Mouse (Mus musculus): ENCODE measurements around the gene Uspl1.

Uspl1 gene

GRCm38 (mm10) chr5:149168051-149168450 is 16.1 kb upstream of the Uspl1 start:
- no peak for DNase-seq (ENCODE audit: low read depth in 1 of 2, low spot score in 2 of 2)

GRCm38 (mm10) chr5:149168816-149169215 is 15.3 kb upstream of the Uspl1 start:
- DNase-seq (ENCODE audit: low read depth in 1 of 2, low spot score in 2 of 2), result no peak

- DNase-seq (ENCODE audit: low read depth in 1 of 2, low spot score in 2 of 2), result no peak
Measured at GRCm38 (mm10) chr5:149170841-149171588, 13.1 kb upstream of the Uspl1 start.

DNA sequence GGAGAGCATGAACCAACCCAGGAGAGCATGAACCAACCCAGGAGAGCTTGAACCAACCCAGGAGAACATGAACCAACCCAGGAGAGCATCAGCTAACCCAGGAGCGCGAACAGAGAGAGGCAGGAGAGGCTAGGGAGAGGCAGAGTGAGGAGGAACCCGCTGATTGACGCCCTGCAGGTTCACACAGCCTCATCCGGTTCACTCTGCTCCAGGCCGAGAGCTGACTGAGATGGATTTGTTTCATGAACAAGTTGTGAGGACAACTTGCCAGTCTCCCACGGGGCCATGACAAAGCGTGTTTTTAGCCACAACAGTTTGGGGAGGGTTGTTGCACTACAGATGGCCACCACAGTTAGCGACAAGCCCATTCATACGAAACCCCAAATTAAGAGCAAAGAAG is 11.9 kb upstream of the Uspl1 start:
- no peak for DNase-seq (ENCODE audit: low read depth in 1 of 2, low spot score in 2 of 2)

DNA sequence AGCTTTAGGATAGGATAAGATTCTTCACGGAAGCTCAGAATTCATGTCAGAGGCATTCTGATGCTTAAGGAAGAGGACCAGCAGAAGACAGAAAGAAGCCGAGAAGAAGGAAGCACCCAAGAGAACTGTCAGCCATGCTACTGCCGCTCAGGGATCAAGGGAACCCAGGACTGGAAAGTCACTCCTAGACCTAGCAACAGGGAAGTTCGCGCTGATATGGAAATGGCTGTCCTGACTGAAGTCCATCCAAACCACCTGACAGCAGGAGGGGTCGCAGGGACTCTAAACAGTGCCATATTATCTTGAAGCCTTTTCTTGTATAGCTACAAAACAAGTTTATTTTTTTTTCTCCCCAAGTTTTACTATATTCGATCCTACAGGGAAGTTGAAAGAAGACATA is 9.6 kb upstream of the Uspl1 start:
- no peak for DNase-seq (ENCODE audit: low read depth in 1 of 2, low spot score in 2 of 2)

DNA sequence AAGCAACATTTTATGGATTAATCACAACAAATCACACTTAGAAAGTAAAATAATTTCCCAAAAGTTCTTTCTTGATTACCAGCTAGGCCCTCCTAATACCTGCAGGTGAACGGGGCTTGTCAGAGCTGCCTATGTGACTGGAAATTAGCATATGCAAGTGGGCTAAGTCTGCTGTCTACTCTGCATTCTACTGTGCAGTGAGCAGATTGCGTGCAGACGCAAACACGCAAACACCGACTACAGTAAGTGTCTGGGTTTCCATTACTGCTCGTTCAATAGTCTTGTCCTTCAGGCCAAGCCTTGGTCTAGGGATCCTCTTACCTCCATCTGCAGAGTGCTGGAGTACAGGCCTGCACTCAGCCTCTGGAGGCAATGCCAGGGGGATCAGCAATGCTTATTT is 8.4 kb upstream of the Uspl1 start:
- no peak for DNase-seq (ENCODE audit: low read depth in 1 of 2, low spot score in 2 of 2)

DNA sequence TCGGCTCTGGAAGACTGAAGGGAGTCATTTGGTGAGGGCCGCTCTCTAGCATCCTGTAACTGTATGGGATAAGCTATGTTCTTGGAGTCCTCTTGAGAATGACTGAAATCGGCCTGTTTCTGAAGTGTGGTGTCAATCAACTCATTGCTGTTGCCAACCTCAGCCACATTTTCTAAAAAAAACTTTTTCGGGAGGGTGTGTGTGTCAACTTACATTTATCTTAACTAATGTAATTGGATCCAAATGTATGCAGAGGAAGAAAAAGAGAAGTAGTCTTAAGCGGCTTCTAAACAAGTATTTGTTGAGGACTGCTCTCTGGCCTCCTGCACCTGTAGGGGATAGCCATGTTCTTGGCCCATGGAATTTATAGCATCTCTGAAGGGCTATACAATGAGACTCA is 6.1 kb upstream of the Uspl1 start:
- no peak for DNase-seq (ENCODE audit: low read depth in 1 of 2, low spot score in 2 of 2)

GRCm38 (mm10) chr5:149179826-149180225 is 4.3 kb upstream of the Uspl1 start:
- no peak for DNase-seq (ENCODE audit: low read depth in 1 of 2, low spot score in 2 of 2)

DNA sequence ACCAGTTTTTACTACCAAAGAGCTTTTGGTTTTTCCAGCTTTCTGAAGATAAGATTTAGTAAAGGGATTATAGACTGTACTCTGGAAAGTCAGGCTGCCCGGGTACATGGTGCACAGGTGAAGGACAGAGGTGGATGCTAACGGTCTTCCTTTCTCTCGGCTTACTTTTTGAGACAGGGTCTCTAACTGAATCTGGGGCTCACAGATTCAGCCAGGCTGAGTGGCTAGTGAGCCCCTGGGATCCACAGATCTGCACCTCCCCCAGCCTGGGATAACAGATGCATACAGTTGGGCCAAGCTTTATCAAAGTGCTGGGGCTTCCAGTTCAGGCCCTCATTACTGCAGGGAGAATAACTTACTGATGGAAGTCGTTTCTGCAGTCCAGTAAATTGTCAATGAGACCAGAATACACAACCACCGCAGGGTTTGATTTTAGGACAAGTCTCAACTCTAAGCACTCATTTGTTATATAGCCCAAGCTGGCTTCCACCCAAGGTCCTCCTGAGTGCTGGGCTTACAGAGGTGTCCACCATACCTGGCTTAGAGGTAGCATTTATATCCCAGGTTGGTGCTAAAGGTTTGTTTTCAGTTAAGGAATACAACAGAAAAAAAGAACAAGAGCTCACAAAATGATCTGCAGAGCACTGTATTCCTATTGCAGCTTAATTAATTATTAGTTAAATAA is 1.8 kb upstream of the Uspl1 start:
- no peak for DNase-seq (ENCODE audit: low read depth in 1 of 2, low spot score in 2 of 2)

DNA sequence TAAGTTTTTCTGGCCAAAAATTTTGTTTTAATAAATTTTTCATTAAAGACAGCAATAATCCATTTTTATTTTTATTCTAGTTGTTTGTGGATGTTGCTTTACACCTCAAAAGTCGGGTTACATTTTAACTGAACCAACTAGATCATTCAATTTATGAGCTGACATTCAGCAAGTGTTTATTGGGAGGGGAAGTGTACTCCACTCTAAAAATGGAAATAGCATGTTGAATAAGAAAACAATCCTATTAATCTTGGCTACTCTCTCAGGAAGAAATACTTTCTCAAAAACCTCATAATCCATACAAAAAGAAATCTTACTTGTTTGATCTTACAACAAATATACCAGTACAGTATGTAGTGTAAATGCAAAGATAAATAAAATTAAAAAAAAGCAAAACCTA is 1.0 kb upstream of the Uspl1 start:
- no peak for DNase-seq (ENCODE audit: low read depth in 1 of 2, low spot score in 2 of 2)

DNA sequence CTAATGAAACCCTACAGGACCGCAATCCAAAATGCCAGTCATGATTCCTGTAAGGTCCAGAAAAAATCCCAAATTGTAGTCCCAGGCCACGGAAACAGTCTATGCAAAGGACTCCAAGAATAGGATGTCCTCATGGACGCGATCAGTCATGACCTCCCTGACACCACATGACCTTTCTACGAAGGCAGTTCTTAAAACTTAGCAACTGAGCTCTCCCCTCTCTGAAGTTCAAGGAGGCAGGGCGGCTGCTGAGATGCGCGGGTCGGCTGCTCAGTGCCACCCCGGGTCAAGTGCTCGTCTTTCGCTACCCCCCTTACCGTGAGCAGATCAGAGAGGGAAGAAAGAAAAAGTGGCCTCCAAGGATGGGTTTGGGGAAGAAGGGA is 438 bp upstream of the Uspl1 start:
- DNase-seq (ENCODE audit: low read depth in 1 of 2, low spot score in 2 of 2), result no peak

- DNase-seq (ENCODE audit: low read depth in 1 of 2, low spot score in 2 of 2), result peak; percentile 1 to 40
Measured at GRCm38 (mm10) chr5:149184844-149185186, 665 bp downstream of the Uspl1 start.

GRCm38 (mm10) chr5:149185806-149186205 is 1.7 kb downstream of the Uspl1 start:
- no peak for DNase-seq (ENCODE audit: low read depth in 1 of 2, low spot score in 2 of 2)

DNA sequence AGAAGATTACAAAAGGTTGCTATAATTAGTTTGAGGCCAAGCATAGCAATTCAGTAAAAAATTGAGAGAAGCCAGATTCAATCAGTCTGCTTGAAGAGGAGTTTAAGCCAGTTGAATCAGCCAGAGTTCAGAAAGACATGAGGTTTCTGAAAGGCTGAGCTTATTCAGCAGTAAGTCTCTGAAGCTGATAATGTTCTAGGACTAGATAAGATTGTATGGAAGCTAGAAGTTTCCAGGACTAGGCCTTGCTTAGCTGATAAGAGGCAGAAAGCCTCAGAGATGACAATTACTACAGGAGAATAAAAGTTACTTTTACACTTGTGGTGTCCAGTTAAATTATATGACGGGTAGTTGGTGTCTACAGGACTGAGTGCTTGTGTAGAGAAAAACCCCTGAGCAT is 6.0 kb downstream of the Uspl1 start:
- no peak for DNase-seq (ENCODE audit: low read depth in 1 of 2, low spot score in 2 of 2)

DNA sequence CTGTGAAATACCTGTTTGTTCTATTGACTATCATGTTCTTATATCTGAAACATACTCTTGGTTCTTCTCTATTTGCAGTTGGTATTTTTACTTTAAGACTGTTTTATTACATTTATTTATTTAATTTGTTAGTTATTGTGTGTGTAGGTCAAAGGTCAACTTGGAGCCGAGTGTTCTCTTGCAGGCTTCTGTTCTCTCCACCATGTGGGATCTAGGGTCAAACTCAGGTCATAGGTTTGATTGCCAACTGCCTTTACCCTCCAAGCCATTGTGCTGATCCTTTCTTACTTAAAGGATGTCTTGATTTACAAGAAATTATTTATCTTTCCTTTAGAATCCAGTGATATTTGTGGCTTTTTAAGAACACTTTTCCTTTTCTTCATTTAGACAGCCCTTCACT is 12.5 kb downstream of the Uspl1 start:
- no peak for DNase-seq (ENCODE audit: low read depth in 1 of 2, low spot score in 2 of 2)

- DNase-seq (ENCODE audit: low read depth in 1 of 2, low spot score in 2 of 2), result no peak
Measured at GRCm38 (mm10) chr5:149198782-149199181, 14.6 kb downstream of the Uspl1 start.

DNA sequence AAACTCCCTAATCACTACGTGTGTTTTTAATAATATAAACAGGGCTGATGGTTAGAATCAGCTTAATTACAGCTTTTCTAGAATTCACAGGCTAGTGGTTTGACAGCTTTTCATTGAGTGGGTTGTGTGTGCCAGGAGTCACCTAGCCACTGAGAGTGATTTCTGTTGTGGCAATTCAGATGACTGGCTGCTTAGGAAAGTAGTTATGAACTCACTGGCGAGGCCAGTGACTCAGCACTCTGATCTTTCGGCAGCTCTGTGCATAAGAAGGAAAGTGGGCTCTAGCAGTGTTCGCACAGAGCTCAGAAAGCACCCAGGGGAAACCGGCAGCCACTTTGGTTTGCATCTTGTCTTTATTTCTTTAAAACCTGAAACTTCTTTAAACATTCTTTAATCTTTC is 18.8 kb downstream of the Uspl1 start:
- DNase-seq (ENCODE audit: low read depth in 1 of 2, low spot score in 2 of 2), result no peak

GRCm38 (mm10) chr5:149203796-149204375 is 19.7 kb downstream of the Uspl1 start:
- DNase-seq (ENCODE audit: low read depth in 1 of 2, low spot score in 2 of 2), result no peak

DNA sequence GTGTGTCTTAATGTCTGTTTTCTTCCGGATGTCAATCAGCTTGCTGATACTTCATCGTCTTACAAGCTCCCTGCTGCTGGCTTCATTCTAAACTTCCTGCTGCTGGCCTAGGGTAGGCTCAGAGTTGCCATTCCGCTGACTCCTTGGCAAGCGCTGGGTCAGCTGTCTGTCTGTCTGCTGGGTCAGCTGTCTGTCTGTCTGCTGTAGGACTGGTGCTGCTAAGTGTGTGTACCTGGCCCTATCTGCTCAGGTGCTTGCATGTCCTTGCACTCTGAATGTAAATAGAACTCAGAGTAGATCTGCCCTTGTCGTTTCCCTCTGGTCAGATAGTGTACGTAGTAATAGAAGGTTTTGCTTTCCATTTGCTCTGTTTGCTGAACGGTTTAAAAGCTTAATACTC is 20.7 kb downstream of the Uspl1 start:
- no peak for DNase-seq (ENCODE audit: low read depth in 1 of 2, low spot score in 2 of 2)

GRCm38 (mm10) chr5:149205265-149205664 is 21.1 kb downstream of the Uspl1 start:
- DNase-seq (ENCODE audit: low read depth in 1 of 2, low spot score in 2 of 2), result no peak

GRCm38 (mm10) chr5:149206286-149206685 is 22.1 kb downstream of the Uspl1 start:
- DNase-seq (ENCODE audit: low read depth in 1 of 2, low spot score in 2 of 2), result no peak

GRCm38 (mm10) chr5:149207661-149208060 is 23.5 kb downstream of the Uspl1 start:
- no peak for DNase-seq (ENCODE audit: low read depth in 1 of 2, low spot score in 2 of 2)

GRCm38 (mm10) chr5:149208776-149209175 is 24.6 kb downstream of the Uspl1 start:
- DNase-seq (ENCODE audit: low read depth in 1 of 2, low spot score in 2 of 2), result no peak
